Mouse (Mus musculus) myocyte (in vitro differentiated cells): Measurements from ENCODE around the gene Rapgef2.

Experiments used
- E2F4 ChIP-seq: IDR thresholded peaks from one replicate; pipeline ENCODE4 v1.6.1; 2011; ENCODE audit warnings: mild to moderate bottlenecking, control low read depth, moderate library complexity; ENCODE audit not compliant: insufficient read depth
- MAX ChIP-seq: IDR thresholded peaks from one replicate; pipeline ENCODE4 v1.6.1; 2011; ENCODE audit warnings: low read depth, mild to moderate bottlenecking, control low read depth
- MYOD1 ChIP-seq, 3 experiments: IDR thresholded peaks; one replicate each; pipeline ENCODE4 v1.6.1; 2011; ENCODE audit warnings: control low read depth in 2 of 3, low read depth in 2 of 3, mild to moderate bottlenecking in 2 of 3, moderate library complexity in 1 of 3; ENCODE audit not compliant: insufficient read length in 2 of 3, control insufficient read depth in 1 of 3
- MYOG ChIP-seq, 3 experiments: IDR thresholded peaks; one replicate each; pipeline ENCODE4 v1.6.1; 2011; ENCODE audit warnings: control low read depth in 2 of 3, low read depth in 2 of 3, mild to moderate bottlenecking in 2 of 3; ENCODE audit not compliant: insufficient read length in 2 of 3, control insufficient read depth in 1 of 3, insufficient read depth in 1 of 3
- POLR2A ChIP-seq: IDR thresholded peaks from one replicate; pipeline ENCODE4 v1.6.1; 2011; ENCODE audit warnings: low read depth, mild to moderate bottlenecking, control low read depth, moderate library complexity; ENCODE audit not compliant: insufficient read length
- POLR2AphosphoS2 ChIP-seq: IDR thresholded peaks from one replicate; pipeline ENCODE4 v1.6.1; 2011; ENCODE audit warnings: low read depth, control low read depth; ENCODE audit not compliant: insufficient read length
- REST ChIP-seq: IDR thresholded peaks from one replicate; pipeline ENCODE4 v1.6.1; 2011; ENCODE audit warnings: mild to moderate bottlenecking, control low read depth, moderate library complexity; ENCODE audit not compliant: insufficient read depth, insufficient read length
- TCF12 ChIP-seq: IDR thresholded peaks from one replicate; pipeline ENCODE4 v1.6.1; 2011; ENCODE audit warnings: mild to moderate bottlenecking, control low read depth; ENCODE audit not compliant: poor library complexity, insufficient read depth, severe bottlenecking
- USF1 ChIP-seq: IDR thresholded peaks from one replicate; pipeline ENCODE4 v1.6.1; 2011; ENCODE audit warnings: low read depth, mild to moderate bottlenecking, control low read depth, moderate library complexity

DNA sequence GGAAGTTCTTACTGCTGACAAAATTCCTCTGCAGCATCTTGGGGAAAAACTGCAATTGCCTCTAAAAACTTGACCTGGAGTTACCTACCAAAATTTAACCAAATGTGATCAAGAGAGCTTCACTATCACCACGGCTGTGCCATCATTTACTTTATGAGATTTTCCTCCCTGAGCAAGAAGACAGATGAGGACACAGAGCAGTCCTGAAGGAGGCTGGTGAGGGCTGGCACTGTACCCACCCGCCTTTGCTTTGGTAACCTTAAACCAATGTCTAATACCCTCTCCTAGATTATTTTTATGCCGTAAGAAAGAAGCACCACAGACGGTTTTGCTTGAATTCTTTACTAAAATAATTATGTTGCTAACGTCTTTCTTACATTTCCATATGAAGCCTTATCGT is 112.1 kb downstream of the Rapgef2 start:
- TF ChIP-seq POLR2A: no peak
- TF ChIP-seq USF1: no peak
- TF ChIP-seq MYOD1 (IDR thresholded peaks at IDR 0.05; ENCODE audit: control insufficient read depth in 1 of 3, insufficient read length in 2 of 3, low read depth in 2 of 3): no peak
- no peak for TF ChIP-seq POLR2AphosphoS2
- TF ChIP-seq TCF12: no peak
- no peak for TF ChIP-seq MAX
- no peak for TF ChIP-seq MYOG (IDR thresholded peaks at IDR 0.05; ENCODE audit: control insufficient read depth in 1 of 3, insufficient read depth in 1 of 3, insufficient read length in 2 of 3, low read depth in 2 of 3)
- TF ChIP-seq E2F4: no peak
- TF ChIP-seq REST: no peak
